Mouse (Mus musculus) neural tube, embryonic 12.5 days (tissue): ENCODE data around the gene Tom1l2. TPM values are rescaled to one million over a fixed set of nuclear protein-coding genes. Genes with fewer than 3 reads are reported as not detected.

Experiments used
- ATAC-seq: fragments of 200-750 bp; cut with Nextera tagmentation; 2 replicates; pipeline ENCODE4 v1.8.0; 2017; ENCODE audit warnings: low read depth, mild to moderate bottlenecking, moderate TSS enrichment, moderate library complexity; ENCODE audit not compliant: low FRiP score
- H3K27ac ChIP-seq: fragments of 300-500 bp; sonication (generic); 2 replicates; pipeline ENCODE4 v1.5.1; 2016
- H3K27me3 ChIP-seq: fragments of 300-500 bp; sonication (generic); replicated peaks from 2 replicates; pipeline ENCODE4 v1.6.1; 2016; ENCODE audit warnings: mild to moderate bottlenecking
- H3K36me3 ChIP-seq: fragments of 300-500 bp; sonication (generic); 2 replicates; pipeline ENCODE4 v1.6.1; 2016; ENCODE audit warnings: mild to moderate bottlenecking
- H3K4me1 ChIP-seq: fragments of 300-500 bp; sonication (generic); 2 replicates; pipeline ENCODE4 v1.6.1; 2016
- H3K4me2 ChIP-seq: fragments of 300-500 bp; sonication (generic); replicated peaks from 2 replicates; pipeline ENCODE4 v1.6.1; 2016; ENCODE audit warnings: mild to moderate bottlenecking
- H3K4me3 ChIP-seq: fragments of 300-500 bp; sonication (generic); 2 replicates; pipeline ENCODE4 v1.5.1; 2016
- H3K9ac ChIP-seq: fragments of 300-500 bp; sonication (generic); 2 replicates; pipeline ENCODE4 v1.6.1; 2016; ENCODE audit warnings: mild to moderate bottlenecking
- H3K9me3 ChIP-seq: fragments of 300-500 bp; sonication (generic); 2 replicates; pipeline ENCODE4 v1.6.1; 2016; ENCODE audit warnings: mild to moderate bottlenecking
- WGBS: fragments of 180-500 bp; shearing (Covaris S2); methylation state at CpG from one replicate; pipeline ENCODE4 v1.1.7; 2016; 5-methylcytosine and 5-hydroxymethylcytosine counted together
- polyA plus RNA-seq: library from polyadenylated mRNA; unstranded; fragments of >200 nt; fragmentation: Nextera tagmentation; extraction: Ambion mirVana; gene quantifications from 2 replicates; pipeline ENCODE4 v1.2.1, GENCODE M21; 2016

Gene Tom1l2
- polyA plus RNA-seq, 1 experiment from 2014 or later = 46.7 TPM

DNA sequence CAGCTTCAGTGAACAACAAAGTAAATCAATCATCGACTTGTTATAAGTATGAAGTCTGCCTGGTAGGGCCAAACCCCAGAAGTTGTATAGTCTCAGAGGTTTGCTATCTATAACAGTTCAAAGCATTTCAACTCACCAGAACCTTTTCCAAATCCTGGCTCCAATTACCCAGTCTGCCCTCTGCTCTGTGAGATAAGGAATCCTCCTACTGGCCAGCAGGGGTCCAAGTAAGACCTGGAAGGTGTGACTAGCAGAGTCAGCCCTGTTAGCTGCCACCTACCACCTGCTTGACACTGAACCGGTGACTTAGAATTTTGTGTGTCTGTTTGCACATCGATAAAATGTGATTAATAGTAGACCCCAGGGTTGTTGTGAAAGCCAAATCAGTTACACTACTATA lies 14.6 kb upstream of the Tom1l2 start:
- Histone ChIP-seq H3K9ac (no peak overlapping the region), H3K4me3 (no peak overlapping the region), H3K4me1 (peaks cover 6% of the 10 kb centered on the region; the same call in 1 of the 2 replicates), H3K36me3 (no peaks in the 10 kb centered on the region), H3K9me3 (no peaks in the 10 kb centered on the region), H3K27me3 (no peaks in the 10 kb centered on the region), H3K4me2 (no peak overlapping the region), H3K27ac (no peak overlapping the region)
- ATAC-seq = no peak
- WGBS = 82% methylated on average over 3 of the region's 3 CpGs

DNA sequence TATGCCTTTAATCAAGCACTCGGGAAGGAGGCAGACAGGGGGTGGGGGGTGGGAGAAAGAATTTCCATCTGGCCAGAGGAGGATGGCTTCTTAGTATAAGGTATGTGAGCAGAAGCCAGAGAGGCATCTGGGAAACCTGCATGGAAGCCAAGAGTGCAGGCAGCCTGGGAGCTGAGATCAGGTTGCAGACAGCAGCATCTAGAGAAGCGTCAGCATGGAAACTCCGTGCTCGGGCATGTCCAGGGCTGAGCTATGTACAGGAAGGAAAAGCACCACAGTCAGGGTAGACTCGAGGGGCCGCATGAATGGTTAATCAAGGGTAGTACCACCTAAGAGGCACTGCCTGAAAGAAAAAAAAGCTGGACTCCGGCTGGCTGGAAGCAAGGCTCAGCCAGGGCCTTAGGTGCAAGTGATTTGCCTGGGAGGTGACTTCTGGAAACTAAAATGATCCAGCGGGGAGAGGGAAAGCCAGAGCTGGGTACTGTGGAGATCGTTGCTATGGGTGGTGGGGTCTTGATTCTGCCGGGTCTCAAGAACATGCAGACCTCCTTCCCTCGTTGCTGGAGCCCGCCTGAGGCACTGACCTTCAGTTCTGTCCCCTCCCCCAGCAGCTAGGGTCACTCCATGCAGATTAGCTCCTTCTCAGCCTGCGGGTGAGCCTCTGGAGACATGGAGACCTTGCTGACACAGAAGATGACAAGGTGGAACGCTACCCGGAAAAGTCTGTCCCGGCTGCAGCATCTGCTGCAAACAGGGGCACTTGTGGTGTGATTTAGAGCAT lies 13.7 kb upstream of the Tom1l2 start:
- Histone ChIP-seq H3K36me3 (no peaks in the 10 kb centered on the region), H3K9ac (no peak overlapping the region), H3K9me3 (no peaks in the 10 kb centered on the region), H3K27ac (no peak overlapping the region), H3K27me3 (no peaks in the 10 kb centered on the region), H3K4me2 (0 out of 2 replicates have a peak overlapping the region, but pooled peaks have one; percentile 2), H3K4me3 (no peak overlapping the region), H3K4me1 (peaks cover 6% of the 10 kb centered on the region; the same call in 1 of the 2 replicates)
- ATAC-seq = no peak
- 50% methylated on average over 16 of the region's 16 CpGs for WGBS

DNA sequence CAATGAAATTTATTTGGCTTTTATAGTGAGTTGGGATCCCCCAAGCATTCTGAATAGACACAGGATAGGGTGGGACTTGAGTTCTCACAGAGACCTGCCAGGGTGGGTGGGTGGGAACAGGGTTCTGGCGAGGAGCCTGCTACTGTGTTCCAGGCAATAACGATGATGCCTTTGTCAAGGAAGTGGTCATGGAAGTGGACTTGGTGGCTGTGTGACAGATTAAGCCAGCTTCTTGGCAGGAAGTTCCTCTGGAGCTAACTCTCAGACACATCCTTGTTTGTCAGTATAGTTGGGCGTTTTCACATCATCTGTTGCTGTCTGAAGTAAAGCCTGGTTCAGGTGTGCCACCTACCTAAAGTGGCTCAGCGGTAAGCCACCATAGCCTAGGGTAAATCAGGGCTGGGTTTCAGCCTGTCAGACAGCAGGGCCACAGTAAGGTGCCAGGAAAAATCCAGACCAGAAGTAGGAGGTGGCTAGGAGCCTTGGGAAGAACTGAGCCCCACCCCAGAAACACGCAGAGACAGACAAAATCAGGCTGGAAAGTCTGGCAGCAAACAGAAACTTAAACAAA lies 8.0 kb upstream of the Tom1l2 start:
- no peaks in the 10 kb centered on the region for H3K9me3 ChIP-seq
- 69% methylated on average over 5 of the region's 5 CpGs for WGBS
- no peaks in the 10 kb centered on the region for H3K4me1 ChIP-seq
- no peak overlapping the region for H3K9ac ChIP-seq
- H3K27ac ChIP-seq = no peak overlapping the region
- ATAC-seq = no peak
- H3K27me3 ChIP-seq = no peaks in the 10 kb centered on the region
- H3K4me3 ChIP-seq = no peak overlapping the region
- no peaks in the 10 kb centered on the region for H3K36me3 ChIP-seq
- H3K4me2 ChIP-seq = no peak overlapping the region

- WGBS = 85% methylated on average over 1 of the region's 1 CpGs
- H3K9me3 ChIP-seq = no peaks in the 10 kb centered on the region
- H3K9ac ChIP-seq = no peak overlapping the region
- H3K4me3 ChIP-seq = no peak overlapping the region
- H3K36me3 ChIP-seq = no peaks in the 10 kb centered on the region
- no peak overlapping the region for H3K27ac ChIP-seq
- ATAC-seq = no peak
- no peaks in the 10 kb centered on the region for H3K4me1 ChIP-seq
- H3K4me2 ChIP-seq = no peak overlapping the region
- H3K27me3 ChIP-seq = no peaks in the 10 kb centered on the region
Measured at GRCm38 (mm10) chr11:60359936-60360335, 7.2 kb upstream of the Tom1l2 start.

DNA sequence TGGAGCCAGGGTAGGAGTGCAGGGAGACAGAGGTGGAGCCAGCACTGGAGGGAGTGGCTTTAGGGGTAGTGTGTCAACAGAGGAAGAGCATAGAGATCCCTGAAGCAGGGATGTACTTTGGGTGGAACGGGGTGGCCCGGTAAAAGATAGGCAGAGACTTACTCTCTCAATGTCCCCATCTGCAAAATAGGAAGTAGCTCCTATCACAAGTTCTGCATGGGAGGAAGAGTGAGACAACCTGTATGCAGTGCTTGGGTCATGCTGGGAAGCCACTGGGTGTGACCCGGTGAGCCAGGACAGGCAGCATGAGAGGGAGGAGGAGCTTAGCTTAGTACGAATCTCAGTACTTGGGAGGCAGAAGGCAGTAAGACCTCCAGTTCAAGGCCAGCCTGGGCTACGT lies 6.4 kb upstream of the Tom1l2 start:
- Histone ChIP-seq H3K4me3 (no peak overlapping the region), H3K36me3 (no peaks in the 10 kb centered on the region), H3K27ac (no peak overlapping the region), H3K4me2 (no peak overlapping the region), H3K4me1 (no peaks in the 10 kb centered on the region), H3K27me3 (no peaks in the 10 kb centered on the region), H3K9me3 (no peaks in the 10 kb centered on the region), H3K9ac (no peak overlapping the region)
- WGBS = 74% methylated on average over 5 of the region's 5 CpGs
- no peak for ATAC-seq

DNA sequence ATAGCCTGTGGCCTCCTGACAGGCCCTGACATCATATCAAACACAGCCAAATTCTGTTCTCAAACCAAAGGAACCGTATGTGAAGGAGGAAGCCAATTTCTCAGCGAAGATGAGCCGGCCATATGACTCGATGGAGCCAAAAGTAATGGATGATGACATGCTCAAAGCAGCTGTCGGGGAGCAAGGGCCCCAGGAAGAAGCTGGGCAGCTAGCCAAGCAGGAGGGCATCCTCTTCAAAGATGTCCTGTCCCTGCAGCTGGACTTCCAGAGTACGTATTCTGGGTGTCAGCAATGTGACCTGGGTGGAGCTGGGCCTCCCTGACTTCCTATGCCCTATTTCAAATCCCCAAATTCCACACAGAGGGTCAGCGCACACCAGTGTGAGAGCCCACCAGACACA lies 5.8 kb upstream of the Tom1l2 start:
- 78% methylated on average over 7 of the region's 7 CpGs for WGBS
- no peak for ATAC-seq
- no peaks in the 10 kb centered on the region for H3K9me3 ChIP-seq

DNA sequence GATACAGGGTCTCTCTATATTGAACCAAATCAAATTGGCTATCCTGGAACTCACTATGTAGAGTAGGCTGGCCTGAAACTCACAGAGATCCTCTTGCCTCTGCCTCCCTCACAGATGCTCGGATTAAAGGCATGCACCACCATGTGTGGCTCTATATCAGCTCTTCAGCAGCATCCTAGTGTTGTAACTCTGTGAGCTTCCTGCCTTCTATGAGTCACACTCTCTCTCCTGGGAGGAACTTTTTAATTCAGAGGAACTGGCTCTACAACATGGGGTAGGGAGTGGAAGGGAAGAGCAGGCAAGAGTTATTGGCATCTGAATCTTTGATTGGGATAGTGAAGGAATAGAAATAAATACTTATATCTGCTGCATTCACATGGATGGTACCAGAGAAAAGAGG lies 4.4 kb upstream of the Tom1l2 start:
- Histone ChIP-seq H3K4me2 (no peak overlapping the region), H3K27me3 (no peaks in the 10 kb centered on the region), H3K9me3 (no peaks in the 10 kb centered on the region), H3K4me3 (no peak overlapping the region), H3K4me1 (peaks cover 2% of the 10 kb centered on the region), H3K36me3 (no peaks in the 10 kb centered on the region), H3K27ac (no peak overlapping the region), H3K9ac (no peak overlapping the region)
- ATAC-seq = no peak
- 49% methylated on average over 1 of the region's 1 CpGs for WGBS

More for the DNA sequence above, 5.8 kb upstream of the Tom1l2 start:
- Histone ChIP-seq H3K36me3 (no peaks in the 10 kb centered on the region), H3K27ac (no peak overlapping the region), H3K27me3 (no peaks in the 10 kb centered on the region), H3K4me2 (no peak overlapping the region), H3K4me3 (no peak overlapping the region), H3K9ac (no peak overlapping the region), H3K4me1 (no peaks in the 10 kb centered on the region)

DNA sequence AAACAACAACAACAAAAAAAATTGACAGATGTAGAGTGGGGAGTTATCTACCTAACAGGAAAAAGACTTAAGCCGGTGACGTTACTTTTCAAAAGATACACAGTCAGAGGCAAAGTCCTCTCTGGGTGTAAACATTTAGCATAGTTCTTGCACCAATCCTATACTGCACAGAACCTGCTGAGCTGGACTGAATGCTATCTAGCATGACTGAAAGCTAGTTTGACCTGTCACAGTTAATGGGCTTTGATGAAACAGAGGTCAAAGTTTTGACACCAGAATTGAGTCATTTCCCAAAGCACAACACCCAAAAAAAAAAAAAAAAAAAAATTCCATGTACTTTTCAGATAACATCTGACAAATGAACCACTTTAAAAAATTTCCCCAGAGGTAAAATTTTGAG lies 3.2 kb upstream of the Tom1l2 start:
- WGBS = 89% methylated on average over 2 of the region's 2 CpGs
- Histone ChIP-seq H3K4me3 (no peak overlapping the region), H3K36me3 (no peaks in the 10 kb centered on the region), H3K4me1 (peaks cover 12% of the 10 kb centered on the region), H3K27me3 (no peaks in the 10 kb centered on the region), H3K9ac (no peak overlapping the region), H3K27ac (no peak overlapping the region), H3K4me2 (no peak overlapping the region), H3K9me3 (no peaks in the 10 kb centered on the region)
- ATAC-seq = no peak

DNA sequence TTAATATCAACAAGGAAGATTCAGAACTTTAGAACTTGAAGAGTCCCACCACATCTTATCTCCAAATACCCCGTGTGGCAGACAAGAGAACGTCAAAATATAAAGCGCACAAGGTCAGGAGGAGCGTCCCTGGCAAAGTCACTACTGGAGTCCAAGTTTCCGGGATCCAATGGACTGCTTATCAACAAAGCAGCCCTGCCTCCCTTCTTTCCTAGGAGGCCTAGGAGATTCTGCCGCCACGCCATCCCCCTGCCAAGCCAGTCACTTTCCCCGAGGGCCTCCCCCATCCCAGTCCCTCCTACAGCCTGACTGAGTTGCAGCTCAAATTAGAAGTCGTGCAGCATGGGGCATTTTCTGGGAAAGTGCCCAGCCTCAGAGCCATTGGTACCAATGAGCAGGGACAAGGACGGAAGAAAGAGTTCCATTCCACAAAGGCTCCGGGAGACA lies 757 bp downstream of the Tom1l2 start:
- Histone ChIP-seq H3K27ac (no peak overlapping the region), H3K9ac (peak overlapping the region; percentile 73), H3K4me3 (peak overlapping the region; percentile 70), H3K4me1 (peaks cover 12% of the 10 kb centered on the region), H3K36me3 (no peaks in the 10 kb centered on the region), H3K4me2 (peak overlapping the region; percentile 89), H3K27me3 (no peaks in the 10 kb centered on the region), H3K9me3 (no peaks in the 10 kb centered on the region)
- 29% methylated on average over 11 of the region's 11 CpGs for WGBS
- ATAC-seq = no peak

DNA sequence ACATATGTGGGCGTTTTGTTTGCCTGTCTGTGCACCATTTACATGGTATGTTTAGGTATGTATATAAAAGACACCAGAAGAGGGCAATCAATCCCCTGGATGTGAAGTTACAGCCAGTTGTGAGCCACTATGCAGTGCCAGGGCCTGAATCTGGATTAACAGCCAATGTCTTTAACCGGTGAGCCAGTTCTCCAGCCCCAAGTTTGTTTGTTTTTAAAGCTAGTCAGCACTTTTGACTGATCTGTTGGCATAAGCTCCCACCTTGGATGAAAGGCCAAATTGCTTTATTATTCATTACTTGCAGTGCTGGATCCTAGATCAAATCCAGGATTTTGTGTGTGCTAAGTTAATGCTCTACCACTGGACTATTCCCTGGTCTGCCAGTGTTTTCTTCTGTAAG lies 1.3 kb downstream of the Tom1l2 start:
- 53% methylated on average over 2 of the region's 2 CpGs for WGBS
- Histone ChIP-seq H3K27me3 (no peaks in the 10 kb centered on the region), H3K36me3 (no peaks in the 10 kb centered on the region), H3K27ac (no peak overlapping the region), H3K9me3 (no peaks in the 10 kb centered on the region), H3K9ac (peak overlapping the region; percentile 73; the same call in 1 of the 2 replicates), H3K4me3 (peak overlapping the region; percentile 70; the same call in 1 of the 2 replicates), H3K4me1 (peaks cover 12% of the 10 kb centered on the region), H3K4me2 (peak overlapping the region; percentile 89)
- no peak for ATAC-seq

- Histone ChIP-seq H3K9ac (no peak overlapping the region), H3K4me3 (no peak overlapping the region), H3K9me3 (no peaks in the 10 kb centered on the region), H3K4me2 (no peak overlapping the region), H3K27me3 (no peaks in the 10 kb centered on the region), H3K4me1 (peaks cover 4% of the 10 kb centered on the region; the same call in 1 of the 2 replicates), H3K36me3 (no peaks in the 10 kb centered on the region), H3K27ac (no peak overlapping the region)
- WGBS = 74% methylated on average over 4 of the region's 4 CpGs
- ATAC-seq = no peak
Measured at GRCm38 (mm10) chr11:60346537-60346936, 6.2 kb downstream of the Tom1l2 start.

- WGBS = 87% methylated on average over 4 of the region's 4 CpGs
- no peaks in the 10 kb centered on the region for H3K9me3 ChIP-seq
- H3K4me3 ChIP-seq = no peak overlapping the region
- no peak overlapping the region for H3K27ac ChIP-seq
- no peak overlapping the region for H3K9ac ChIP-seq
- H3K27me3 ChIP-seq = no peaks in the 10 kb centered on the region
- no peak overlapping the region for H3K4me2 ChIP-seq
- no peaks in the 10 kb centered on the region for H3K36me3 ChIP-seq
- ATAC-seq = no peak
- no peaks in the 10 kb centered on the region for H3K4me1 ChIP-seq
Measured at GRCm38 (mm10) chr11:60345868-60346267, 6.8 kb downstream of the Tom1l2 start.
